Mouse (Mus musculus) activated CD4-positive, CD25-positive, alpha-beta regulatory T cell, adult 9 weeks (primary cell): Measurements from ENCODE around the gene Glod5. TPM values are rescaled to one million over a fixed set of nuclear protein-coding genes. Genes with fewer than 3 reads are reported as not detected.

ENCODE experiments used
- polyA plus RNA-seq: library from polyadenylated mRNA; unstranded; fragments of 100-300 nt; shearing (Covaris generic); gene quantifications from one replicate; pipeline ENCODE4 v1.2.1, GENCODE M21; 2017

Gene Glod5
- polyA plus RNA-seq: not detected

GRCm38 (mm10) chrX:8018286-8018685 lies at the start of gene Glod5:
Gene Glod5, minus strand, starts transcription at chrX:8018492.

GRCm38 (mm10) chrX:7977892-7978291 lies 40.4 kb downstream of the Glod5 start, which contains the start of gene Gata1:
Gene Gata1, minus strand, starts transcription at chrX:7978071.

Other genes with a start within 250 kb of the Glod5 start
- 112 TPM for gene Gripap1, start 228.7 kb downstream of the Glod5 start, polyA plus RNA-seq
- 1.1 TPM for gene Kcnd1, start 196.2 kb downstream of the Glod5 start, polyA plus RNA-seq
- gene Otud5, start 177.1 kb downstream of the Glod5 start, polyA plus RNA-seq: 16.6 TPM
- gene Pim2, start 140.2 kb downstream of the Glod5 start, polyA plus RNA-seq: 75.3 TPM
- 41.7 TPM for gene Slc35a2, start 134.5 kb downstream of the Glod5 start, polyA plus RNA-seq
- 155 TPM for gene Pqbp1, start 119.2 kb downstream of the Glod5 start, polyA plus RNA-seq
- 154 TPM for gene Timm17b, start 119.1 kb downstream of the Glod5 start, polyA plus RNA-seq
- not detected for gene Gm10491, start 110.7 kb downstream of the Glod5 start, polyA plus RNA-seq
- not detected for gene Gm10490, start 109.0 kb downstream of the Glod5 start, polyA plus RNA-seq
- not detected for gene Pcsk1n, start 98.7 kb downstream of the Glod5 start, polyA plus RNA-seq
- not detected for gene Eras, start 89.9 kb downstream of the Glod5 start, polyA plus RNA-seq
- 21.6 TPM for gene Hdac6, start 70.6 kb downstream of the Glod5 start, polyA plus RNA-seq
- 41.6 TPM for gene Gata1, start 40.4 kb downstream of the Glod5 start, polyA plus RNA-seq
- 27.3 TPM for gene Suv39h1, start 56.3 kb upstream of the Glod5 start, polyA plus RNA-seq
- gene Was, start 72.0 kb upstream of the Glod5 start, polyA plus RNA-seq: 92.8 TPM
- gene Wdr13, start 114.4 kb upstream of the Glod5 start, polyA plus RNA-seq: 33.2 TPM
- 443 TPM for gene Rbm3, start 127.4 kb upstream of the Glod5 start, polyA plus RNA-seq
- 15.6 TPM for gene Tbc1d25, start 157.7 kb upstream of the Glod5 start, polyA plus RNA-seq
- gene Ebp, start 175.0 kb upstream of the Glod5 start, polyA plus RNA-seq: 187 TPM
- not detected for gene Porcn, start 188.0 kb upstream of the Glod5 start, polyA plus RNA-seq
- gene Ftsj1, start 233.9 kb upstream of the Glod5 start, polyA plus RNA-seq: 24.7 TPM